Mouse (Mus musculus): ENCODE data around the gene Mapt.
"Not testable (repeated sequence)": the region's sequence is repeated elsewhere in the genome, so short reads cannot be mapped to it uniquely, and the experiment has no call there.

The Mapt gene

GRCm38 (mm10) chr11:104231041-104231911, at the start of gene Mapt:
Mapt (plus strand) TSS chr11:104231390.
- DNase-seq = peak; percentile 21 to 46

- DNase-seq = no peak
These were observed 49.0 kb upstream of the Mapt start for GRCm38 (mm10) chr11:104182141-104182540.

DNA sequence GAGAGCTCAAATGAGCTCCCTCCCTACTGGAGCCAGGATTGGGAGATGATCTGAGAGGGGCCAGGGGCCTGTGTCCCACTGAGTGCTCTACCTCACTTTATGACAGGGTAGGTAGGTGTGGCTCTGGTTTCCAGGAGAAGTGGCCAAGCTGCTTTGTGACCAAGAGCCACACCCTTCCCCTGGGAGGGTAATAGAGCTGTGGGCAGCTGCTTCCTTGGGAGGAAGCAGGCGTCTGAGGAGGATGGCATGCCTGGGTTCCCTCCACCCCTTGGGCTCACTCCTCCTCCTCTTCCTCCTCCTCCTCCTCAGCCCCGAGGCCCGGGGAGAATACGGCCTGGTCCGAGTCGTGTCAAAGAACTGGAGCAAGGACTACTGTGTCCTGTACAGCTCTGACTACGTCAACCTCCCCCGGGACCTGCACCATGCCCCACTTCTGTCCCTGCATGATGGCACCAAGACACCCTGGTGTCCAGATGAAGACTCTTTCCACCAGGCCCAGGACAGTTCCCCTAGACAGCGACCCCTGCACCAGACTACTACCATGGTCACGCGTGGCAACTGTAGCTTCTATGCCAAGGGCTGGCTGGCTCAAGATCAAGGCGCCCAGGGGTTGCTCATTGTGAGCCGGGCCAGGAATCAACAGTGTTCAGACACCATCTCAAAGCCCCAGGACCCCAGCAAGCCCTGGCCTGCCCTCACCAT, 44.9 kb upstream of the Mapt start, which contains the start of gene Sppl2c:
Gene Sppl2c (plus strand): TSS at position 193 of the 702 bp plus-strand sequence.
- DNase-seq = no peak

- no peak for DNase-seq
These were observed 44.4 kb upstream of the Mapt start for GRCm38 (mm10) chr11:104186837-104187150.

- DNase-seq = no peak
These were observed 43.4 kb upstream of the Mapt start for GRCm38 (mm10) chr11:104187766-104188165.

- no peak for DNase-seq
These were observed 41.2 kb upstream of the Mapt start for GRCm38 (mm10) chr11:104190008-104190407.

GRCm38 (mm10) chr11:104195382-104195781, 35.8 kb upstream of the Mapt start:
- no peak for DNase-seq

DNA sequence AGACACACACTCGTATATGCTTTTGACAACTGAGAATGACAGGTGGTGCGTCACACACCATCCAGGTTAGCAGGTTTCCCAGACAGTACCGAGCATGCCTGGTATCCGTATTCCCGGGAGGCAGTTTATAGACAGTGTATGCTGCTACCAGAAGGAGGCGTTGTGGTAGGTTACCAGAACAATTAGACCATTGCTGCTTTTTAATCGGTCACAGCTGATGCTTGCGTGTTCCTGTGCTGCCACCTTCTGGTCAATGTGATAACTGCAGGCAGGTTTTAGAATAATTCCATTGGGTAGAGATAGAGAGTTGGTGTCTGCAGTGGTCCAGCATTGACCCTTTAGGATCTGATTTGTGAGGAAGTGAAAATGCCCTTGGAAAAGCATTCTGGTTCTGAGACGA, 35.4 kb upstream of the Mapt start:
- peak in 1 of 2 experiments; percentile 12 for DNase-seq

DNA sequence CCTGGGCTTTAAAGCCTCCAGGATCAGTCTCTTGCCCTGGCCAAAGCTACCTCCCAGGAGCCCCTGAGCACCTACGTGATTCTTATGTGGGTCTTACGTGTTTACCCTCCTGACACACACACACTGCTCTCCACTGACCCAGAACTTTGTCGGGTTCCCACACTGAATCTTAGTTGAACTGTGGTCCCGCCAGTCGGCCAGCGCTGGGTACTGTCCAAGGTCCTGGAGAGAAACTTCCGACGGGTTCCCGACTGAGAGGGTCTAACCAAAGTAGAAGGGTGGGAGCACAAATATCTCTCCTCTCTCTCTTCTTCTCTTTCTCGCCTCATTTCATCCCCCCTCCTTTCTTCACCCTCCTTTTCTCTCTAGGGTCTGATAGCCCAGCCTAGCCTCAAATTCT, 33.3 kb upstream of the Mapt start:
- DNase-seq = no peak

GRCm38 (mm10) chr11:104203271-104203670, 27.9 kb upstream of the Mapt start:
- DNase-seq = no peak

- DNase-seq = no peak
These were observed 24.6 kb upstream of the Mapt start for GRCm38 (mm10) chr11:104206573-104206972.

GRCm38 (mm10) chr11:104209041-104209440, 22.1 kb upstream of the Mapt start:
- DNase-seq = no peak

GRCm38 (mm10) chr11:104211251-104211650, 19.9 kb upstream of the Mapt start:
- no peak for DNase-seq

DNA sequence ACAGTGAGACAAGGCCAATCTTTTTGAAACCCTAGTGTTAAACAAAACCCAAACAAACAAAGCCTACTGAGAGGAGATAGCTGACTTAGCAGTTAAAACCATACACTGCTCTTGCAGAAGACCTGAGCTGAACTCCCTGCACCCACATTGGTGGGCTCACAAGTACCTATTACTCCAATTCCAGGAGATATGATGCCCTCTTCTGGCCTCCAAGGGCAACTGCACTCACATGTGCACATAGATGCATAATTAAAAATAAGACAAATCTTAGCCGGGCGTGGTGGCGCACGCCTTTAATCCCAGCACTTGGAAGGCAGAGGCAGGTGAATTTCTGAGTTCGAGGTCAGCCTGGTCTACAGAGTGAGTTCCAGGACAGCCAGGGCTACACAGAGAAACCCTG, 17.1 kb upstream of the Mapt start:
- not testable (repeated sequence) for DNase-seq

DNA sequence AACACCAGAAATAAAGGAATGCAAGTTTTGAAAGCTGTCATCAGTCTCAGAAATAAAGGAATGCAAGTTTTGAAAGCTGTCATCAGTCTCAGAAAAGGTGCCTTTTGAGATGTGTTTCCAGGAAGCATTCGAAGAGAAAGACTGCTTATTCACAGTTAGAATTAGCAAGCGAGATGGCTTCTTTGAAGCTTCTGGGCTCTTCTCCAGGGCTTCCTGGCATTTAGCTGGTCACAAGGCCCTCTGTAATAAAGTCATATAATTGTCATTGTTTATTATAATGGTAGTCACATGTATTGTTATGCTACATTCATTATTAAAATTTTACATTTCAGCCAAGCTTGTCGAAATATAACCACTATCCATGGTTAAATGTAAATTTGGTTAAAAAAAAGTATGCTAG, 13.1 kb upstream of the Mapt start:
- no peak for DNase-seq

- DNase-seq = no peak
These were observed 10.9 kb upstream of the Mapt start for GRCm38 (mm10) chr11:104220291-104220690.

DNA sequence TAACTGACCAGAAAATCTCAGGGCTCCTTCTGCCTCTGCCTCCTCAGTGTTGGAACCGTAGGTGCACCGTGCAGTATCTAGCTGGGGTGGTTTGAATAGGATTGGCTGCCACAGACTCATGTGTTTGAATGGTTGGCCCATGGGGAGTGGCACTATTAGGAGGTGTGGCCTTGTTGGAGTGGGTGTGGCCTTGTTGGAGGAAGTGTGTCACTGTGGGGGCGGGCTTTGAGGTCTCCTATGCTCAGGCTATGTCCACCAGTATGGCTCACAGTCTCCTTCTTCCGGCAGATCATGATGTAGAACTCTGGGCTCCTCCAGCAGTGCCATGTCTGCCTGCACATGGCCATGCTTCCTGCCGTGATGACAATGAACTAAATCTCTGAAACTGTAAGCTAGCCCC, 9.4 kb upstream of the Mapt start:
- DNase-seq = no peak

DNA sequence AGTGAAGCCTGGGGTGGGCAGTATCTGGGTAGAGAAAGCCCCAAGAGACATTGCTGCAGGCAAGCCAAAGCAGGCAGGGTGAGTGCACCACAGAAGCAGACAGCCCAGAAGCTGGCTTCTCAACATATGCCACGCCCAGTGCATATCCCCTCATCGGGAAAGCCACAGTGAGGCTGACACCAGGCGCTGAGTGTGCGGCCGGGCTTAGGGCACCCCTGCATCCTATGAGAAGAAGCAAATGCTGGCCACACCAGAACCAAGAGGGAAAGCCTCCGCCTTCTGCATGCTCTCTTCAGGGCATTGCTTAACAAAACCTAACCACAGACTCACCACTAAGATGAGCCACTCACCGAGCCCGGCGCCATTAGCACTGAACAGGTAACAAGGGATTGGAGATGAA, 7.9 kb upstream of the Mapt start:
- DNase-seq = no peak

DNA sequence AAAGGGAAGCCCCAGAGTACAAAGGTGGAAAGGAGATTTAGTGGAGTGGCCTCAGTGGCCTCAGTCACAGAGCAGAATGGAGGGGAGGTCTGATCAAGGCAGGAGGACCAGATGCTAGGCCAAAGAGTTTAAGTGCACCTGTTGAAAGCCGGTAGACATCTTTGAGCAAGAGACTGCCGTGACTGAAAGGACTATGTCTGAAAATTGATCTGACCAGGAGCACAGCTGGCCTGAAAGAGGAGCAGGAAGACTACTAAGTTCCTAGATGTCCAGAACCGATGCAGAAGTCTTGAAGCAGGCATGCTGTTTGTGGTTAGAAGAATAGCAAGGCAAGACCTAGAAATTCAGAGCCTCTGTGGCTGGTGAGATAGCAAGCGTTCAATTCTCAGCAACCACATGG, 1.8 kb upstream of the Mapt start:
- DNase-seq = no peak

- DNase-seq = no peak
These were observed 968 bp upstream of the Mapt start for GRCm38 (mm10) chr11:104230066-104230778.

GRCm38 (mm10) chr11:104232141-104233061, 1.2 kb downstream of the Mapt start:
- peak in 1 of 2 experiments; percentile 4 for DNase-seq

DNA sequence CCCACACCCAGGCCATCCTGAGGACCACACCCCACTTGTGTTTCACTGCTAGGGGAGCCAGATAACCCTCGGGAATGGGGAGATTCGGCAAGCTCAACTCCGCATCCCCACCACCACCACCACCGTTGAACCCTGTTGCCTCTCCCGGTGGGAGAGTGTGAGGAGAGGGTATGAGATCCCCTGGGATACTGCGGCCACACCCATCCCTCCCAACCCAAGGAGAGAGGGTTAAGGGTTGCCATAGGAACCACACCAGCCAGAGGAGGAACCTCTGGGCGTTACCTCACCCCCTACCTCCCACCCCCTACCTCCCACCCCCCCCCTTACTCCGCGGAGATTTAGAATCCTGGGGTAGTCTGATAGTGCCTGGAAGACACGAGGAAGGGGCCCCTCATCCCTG, 1.9 kb downstream of the Mapt start:
- DNase-seq = no peak
